Mouse (Mus musculus): ENCODE results near the gene Galnt7.

DNA sequence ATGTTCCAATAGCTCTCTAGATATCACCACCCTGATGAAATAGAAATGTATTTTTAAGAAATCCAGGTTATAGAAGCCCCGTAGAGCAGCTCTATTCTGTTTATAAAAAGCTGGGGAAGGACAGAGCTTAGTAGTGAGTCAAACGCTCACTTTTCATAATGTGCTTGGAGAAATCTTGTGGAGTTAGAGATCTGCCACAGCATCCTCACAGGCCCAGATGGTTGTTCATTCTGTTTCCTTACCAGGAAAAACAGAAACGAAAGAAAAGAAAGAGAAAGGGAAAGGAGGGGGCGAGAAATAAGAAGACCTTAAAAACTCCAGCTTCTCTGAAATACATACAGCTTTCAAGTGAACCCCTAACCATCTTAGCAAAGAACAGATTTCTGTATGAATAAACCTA is 28.9 kb downstream of the Galnt7 start:
- no peak for TF ChIP-seq POLR2A (IDR thresholded peaks at IDR 0.05; ENCODE audit: extremely low read depth, insufficient read depth, low read length)
- TF ChIP-seq CTCF (IDR thresholded peaks at IDR 0.05; ENCODE audit: low read depth, low read length), result no peak
